Mouse (Mus musculus) kidney, embryonic 15.5 days (tissue): ENCODE measurements around the gene I830077J02Rik. TPM values are rescaled to one million over a fixed set of nuclear protein-coding genes. Genes with fewer than 3 reads are reported as not detected.
"Not testable (repeated sequence)": the region's sequence is repeated elsewhere in the genome, so short reads cannot be mapped to it uniquely, and the experiment has no call there.

Experiments
- ATAC-seq: fragments of 200-750 bp; cut with Nextera tagmentation; replicated peaks from 2 replicates; pipeline ENCODE4 v1.8.0; 2017; ENCODE audit warnings: moderate TSS enrichment; ENCODE audit not compliant: low FRiP score
- H3K27ac ChIP-seq: fragments of 300-500 bp; sonication (generic); 2 replicates; pipeline ENCODE4 v1.5.1; 2015; ENCODE audit warnings: mild to moderate bottlenecking, inconsistent platforms
- H3K27me3 ChIP-seq: fragments of 300-500 bp; sonication (generic); 2 replicates; pipeline ENCODE4 v1.6.1; 2015; ENCODE audit warnings: inconsistent platforms
- H3K36me3 ChIP-seq: fragments of 300-500 bp; sonication (generic); 2 replicates; pipeline ENCODE4 v1.6.1; 2015; ENCODE audit warnings: inconsistent platforms
- H3K4me1 ChIP-seq: fragments of 300-500 bp; sonication (generic); 2 replicates; pipeline ENCODE4 v1.6.1; 2015; ENCODE audit warnings: inconsistent platforms
- H3K4me2 ChIP-seq: fragments of 300-500 bp; sonication (generic); 2 replicates; pipeline ENCODE4 v1.6.1; 2015; ENCODE audit warnings: moderate library complexity, mild to moderate bottlenecking, inconsistent platforms
- H3K4me3 ChIP-seq: fragments of 300-500 bp; sonication (generic); replicated peaks from 2 replicates; pipeline ENCODE4 v1.5.1; 2015; ENCODE audit warnings: mild to moderate bottlenecking, inconsistent platforms
- H3K9ac ChIP-seq: fragments of 300-500 bp; sonication (generic); 2 replicates; pipeline ENCODE4 v1.6.1; 2015; ENCODE audit warnings: mild to moderate bottlenecking, inconsistent platforms
- H3K9me3 ChIP-seq: fragments of 300-500 bp; sonication (generic); replicated peaks from 2 replicates; pipeline ENCODE4 v1.6.1; 2016; ENCODE audit warnings: inconsistent platforms
- WGBS: fragments of 180-500 bp; shearing (Covaris S2); methylation state at CpG from one replicate; pipeline ENCODE4 v1.1.7; 2015; ENCODE audit warnings: mixed read lengths; 5-methylcytosine and 5-hydroxymethylcytosine counted together
- polyA plus RNA-seq: library from polyadenylated mRNA; unstranded; fragments of >200 nt; fragmentation: Nextera tagmentation; extraction: Ambion mirVana; gene quantifications from 2 replicates; pipeline ENCODE4 v1.2.1, GENCODE M21; 2015

I830077J02Rik gene
- polyA plus RNA-seq, 1 experiment from 2014 or later = 0.53 TPM

GRCm38 (mm10) chr3:105936111-105936510, 3.6 kb upstream of the I830077J02Rik start:
- Histone ChIP-seq H3K27me3 (no peaks in the 10 kb centered on the region), H3K27ac (no peak overlapping the region), H3K4me3 (no peak overlapping the region), H3K4me1 (no peaks in the 10 kb centered on the region), H3K9me3 (no peaks in the 10 kb centered on the region), H3K4me2 (no peak overlapping the region), H3K36me3 (peaks cover 23% of the 10 kb centered on the region), H3K9ac (no peak overlapping the region)
- WGBS = 92% methylated on average over 4 of the region's 4 CpGs
- ATAC-seq = no peak

- no peaks in the 10 kb centered on the region for H3K4me1 ChIP-seq
- no peak overlapping the region for H3K4me2 ChIP-seq
- no peak overlapping the region for H3K4me3 ChIP-seq
- no peaks in the 10 kb centered on the region for H3K27me3 ChIP-seq
- H3K9ac ChIP-seq = no peak overlapping the region
- no peaks in the 10 kb centered on the region for H3K9me3 ChIP-seq
- ATAC-seq = no peak
- peaks cover 12% of the 10 kb centered on the region for H3K36me3 ChIP-seq
- WGBS = 84% methylated on average over 5 of the region's 5 CpGs
- no peak overlapping the region for H3K27ac ChIP-seq
Observed at GRCm38 (mm10) chr3:105935033-105935432, 2.6 kb upstream of the I830077J02Rik start.

- Histone ChIP-seq H3K4me3 (no peak overlapping the region), H3K9ac (no peak overlapping the region), H3K27ac (no peak overlapping the region), H3K4me2 (no peak overlapping the region), H3K27me3 (no peaks in the 10 kb centered on the region), H3K9me3 (no peaks in the 10 kb centered on the region), H3K36me3 (peaks cover 7% of the 10 kb centered on the region), H3K4me1 (no peaks in the 10 kb centered on the region)
- WGBS = 90% methylated on average over 6 of the region's 6 CpGs
- ATAC-seq = no peak
Observed at GRCm38 (mm10) chr3:105933926-105934325, 1.5 kb upstream of the I830077J02Rik start.

GRCm38 (mm10) chr3:105931095-105931494, 1.4 kb downstream of the I830077J02Rik start:
- H3K9ac ChIP-seq = no peak overlapping the region
- H3K4me1 ChIP-seq = peaks cover 6% of the 10 kb centered on the region; the same call in 1 of the 2 replicates
- 90% methylated on average over 2 of the region's 2 CpGs for WGBS
- H3K9me3 ChIP-seq = no peaks in the 10 kb centered on the region
- H3K4me3 ChIP-seq = no peak overlapping the region
- H3K36me3 ChIP-seq = no peaks in the 10 kb centered on the region
- H3K27ac ChIP-seq = no peak overlapping the region
- H3K27me3 ChIP-seq = no peaks in the 10 kb centered on the region
- no peak for ATAC-seq
- no peak overlapping the region for H3K4me2 ChIP-seq

GRCm38 (mm10) chr3:105929821-105930220, 2.6 kb downstream of the I830077J02Rik start:
- Histone ChIP-seq H3K4me3 (no peak overlapping the region), H3K27ac (no peak overlapping the region), H3K27me3 (no peaks in the 10 kb centered on the region), H3K4me2 (no peak overlapping the region), H3K4me1 (peaks cover 6% of the 10 kb centered on the region; the same call in 1 of the 2 replicates), H3K9me3 (no peaks in the 10 kb centered on the region), H3K36me3 (no peaks in the 10 kb centered on the region), H3K9ac (no peak overlapping the region)
- WGBS = 80% methylated on average over 7 of the region's 7 CpGs
- no peak for ATAC-seq

- Histone ChIP-seq H3K27me3 (no peaks in the 10 kb centered on the region), H3K27ac (no peak overlapping the region), H3K9me3 (no peaks in the 10 kb centered on the region), H3K36me3 (no peaks in the 10 kb centered on the region), H3K4me2 (no peak overlapping the region), H3K9ac (no peak overlapping the region), H3K4me3 (no peak overlapping the region), H3K4me1 (peaks cover 6% of the 10 kb centered on the region; the same call in 1 of the 2 replicates)
- WGBS = 88% methylated on average over 6 of the region's 6 CpGs
- ATAC-seq = no peak
Observed at GRCm38 (mm10) chr3:105928781-105929180, 3.7 kb downstream of the I830077J02Rik start.

- no peaks in the 10 kb centered on the region for H3K27me3 ChIP-seq
- H3K4me1 ChIP-seq = peaks cover 6% of the 10 kb centered on the region; the same call in 1 of the 2 replicates
- H3K4me2 ChIP-seq = no peak overlapping the region
- H3K27ac ChIP-seq = no peak overlapping the region
- ATAC-seq = no peak
- H3K36me3 ChIP-seq = no peaks in the 10 kb centered on the region
- no peak overlapping the region for H3K9ac ChIP-seq
- no peaks in the 10 kb centered on the region for H3K9me3 ChIP-seq
- WGBS = 84% methylated on average over 3 of the region's 3 CpGs
- no peak overlapping the region for H3K4me3 ChIP-seq
Observed at GRCm38 (mm10) chr3:105928195-105928569, 4.3 kb downstream of the I830077J02Rik start.

- Histone ChIP-seq H3K9me3 (no peaks in the 10 kb centered on the region), H3K4me3 (no peak overlapping the region), H3K9ac (no peak overlapping the region), H3K4me2 (no peak overlapping the region), H3K36me3 (no peaks in the 10 kb centered on the region), H3K27me3 (no peaks in the 10 kb centered on the region), H3K4me1 (peaks cover 6% of the 10 kb centered on the region; the same call in 1 of the 2 replicates), H3K27ac (no peak overlapping the region)
- peak; percentile 66 for ATAC-seq
- whole genome bisulfite sequencing = 42% methylated on average over 7 of the region's 7 CpGs
Observed at GRCm38 (mm10) chr3:105927561-105928194, 4.8 kb downstream of the I830077J02Rik start.

- no peak for ATAC-seq
- no peaks in the 10 kb centered on the region for H3K27me3 ChIP-seq
- H3K4me2 ChIP-seq = no peak overlapping the region
- no peak overlapping the region for H3K9ac ChIP-seq
- H3K4me3 ChIP-seq = no peak overlapping the region
- no peaks in the 10 kb centered on the region for H3K9me3 ChIP-seq
- no peak overlapping the region for H3K27ac ChIP-seq
- no peaks in the 10 kb centered on the region for H3K36me3 ChIP-seq
- H3K4me1 ChIP-seq = peaks cover 6% of the 10 kb centered on the region; the same call in 1 of the 2 replicates
- WGBS = 85% methylated on average over 9 of the region's 9 CpGs
Observed at GRCm38 (mm10) chr3:105924616-105925015, 7.8 kb downstream of the I830077J02Rik start.

- WGBS = 76% methylated on average over 2 of the region's 2 CpGs
- H3K27me3 ChIP-seq = no peaks in the 10 kb centered on the region
- H3K36me3 ChIP-seq = no peaks in the 10 kb centered on the region
- no peak overlapping the region for H3K4me2 ChIP-seq
- no peak overlapping the region for H3K9ac ChIP-seq
- H3K4me1 ChIP-seq = no peaks in the 10 kb centered on the region
- no peak overlapping the region for H3K27ac ChIP-seq
- no peaks in the 10 kb centered on the region for H3K9me3 ChIP-seq
- H3K4me3 ChIP-seq = no peak overlapping the region
- ATAC-seq = no peak
Observed at GRCm38 (mm10) chr3:105921959-105922358, 10.5 kb downstream of the I830077J02Rik start.

GRCm38 (mm10) chr3:105920743-105921142, 11.7 kb downstream of the I830077J02Rik start:
- not testable (repeated sequence) for H3K27ac ChIP-seq, ATAC-seq, H3K4me1 ChIP-seq, H3K9me3 ChIP-seq, H3K4me2 ChIP-seq, H3K27me3 ChIP-seq, H3K4me3 ChIP-seq, H3K36me3 ChIP-seq, H3K9ac ChIP-seq

- no peaks in the 10 kb centered on the region for H3K9me3 ChIP-seq
- H3K36me3 ChIP-seq = no peaks in the 10 kb centered on the region
- H3K9ac ChIP-seq = no peak overlapping the region
- H3K4me3 ChIP-seq = no peak overlapping the region
- 72% methylated on average over 3 of the region's 3 CpGs for WGBS
- H3K27ac ChIP-seq = no peak overlapping the region
- ATAC-seq = no peak
- H3K4me2 ChIP-seq = no peak overlapping the region
- no peaks in the 10 kb centered on the region for H3K27me3 ChIP-seq
- H3K4me1 ChIP-seq = 0 out of 2 replicates have a peak, but pooled peaks cover 3% of the 10 kb centered on the region
Observed at GRCm38 (mm10) chr3:105918355-105918745, 14.1 kb downstream of the I830077J02Rik start.
